Mouse (Mus musculus) liver, embryonic 11.5 days (tissue): ENCODE data around the gene Ptp4a2. TPM values are rescaled to one million over a fixed set of nuclear protein-coding genes. Genes with fewer than 3 reads are reported as not detected.
A peak's percentile ranks its signal among the peaks of the same experiment; 100 is the strongest.
"Not testable (repeated sequence)": the region's sequence is repeated elsewhere in the genome, so short reads cannot be mapped to it uniquely, and the experiment has no call there.

ENCODE experiments used
- ATAC-seq: fragments of 200-750 bp; cut with Nextera tagmentation; replicated peaks from 2 replicates; pipeline ENCODE4 v1.8.0; 2017; ENCODE audit warnings: moderate number of reproducible peaks, mild to moderate bottlenecking, moderate TSS enrichment, moderate library complexity; ENCODE audit not compliant: low FRiP score
- DNase-seq: peaks from one replicate; pipeline ENCODE4 v3.0.0-alpha.2; 2017; ENCODE audit warnings: low spot score
- H3K27ac ChIP-seq: fragments of 300-500 bp; sonication (generic); 2 replicates; pipeline ENCODE4 v1.5.1; 2014; ENCODE audit warnings: mild to moderate bottlenecking, low read depth, low read length, control low read depth
- H3K27me3 ChIP-seq: fragments of 300-500 bp; sonication (generic); replicated peaks from 2 replicates; pipeline ENCODE4 v1.6.1; 2014; ENCODE audit warnings: low read length, mixed read lengths; ENCODE audit not compliant: control insufficient read depth, insufficient read depth
- H3K36me3 ChIP-seq: fragments of 300-500 bp; sonication (generic); 2 replicates; pipeline ENCODE4 v1.6.1; 2014; ENCODE audit warnings: mild to moderate bottlenecking, low read length, moderate library complexity, mixed read lengths; ENCODE audit not compliant: control insufficient read depth, insufficient read depth
- H3K4me1 ChIP-seq: fragments of 300-500 bp; sonication (generic); replicated peaks from 2 replicates; pipeline ENCODE4 v1.6.1; 2014; ENCODE audit warnings: low read length, mixed read lengths; ENCODE audit not compliant: control insufficient read depth, insufficient read depth
- H3K4me2 ChIP-seq: fragments of 300-500 bp; sonication (generic); 2 replicates; pipeline ENCODE4 v1.6.1; 2014; ENCODE audit warnings: mild to moderate bottlenecking, control low read depth, moderate library complexity
- H3K4me3 ChIP-seq: fragments of 300-500 bp; sonication (generic); 2 replicates; pipeline ENCODE4 v1.5.1; 2014; ENCODE audit warnings: low read depth, low read length, control low read depth
- H3K9ac ChIP-seq: fragments of 300-500 bp; sonication (generic); 2 replicates; pipeline ENCODE4 v1.6.1; 2014; ENCODE audit warnings: low read depth, low read length, control low read depth
- H3K9me3 ChIP-seq: fragments of 300-500 bp; sonication (generic); 2 replicates; pipeline ENCODE4 v1.6.1; 2016; ENCODE audit warnings: low read length, inconsistent platforms, mixed read lengths; ENCODE audit not compliant: control insufficient read depth
- WGBS: fragments of 180-500 bp; shearing (Covaris S2); extraction: QIAGEN DNeasy Blood & Tissue Kit; methylation state at CpG from one replicate; pipeline ENCODE4 v1.1.7; 2014; 5-methylcytosine and 5-hydroxymethylcytosine counted together
- polyA plus RNA-seq: library from polyadenylated mRNA; unstranded; fragments of >200 nt; fragmentation: Nextera tagmentation; extraction: Ambion mirVana; gene quantifications from 2 replicates; pipeline ENCODE4 v1.2.1, GENCODE M21; 2014

Ptp4a2 gene
- polyA plus RNA-seq, 1 experiment from 2014 or later: 279 TPM

DNA sequence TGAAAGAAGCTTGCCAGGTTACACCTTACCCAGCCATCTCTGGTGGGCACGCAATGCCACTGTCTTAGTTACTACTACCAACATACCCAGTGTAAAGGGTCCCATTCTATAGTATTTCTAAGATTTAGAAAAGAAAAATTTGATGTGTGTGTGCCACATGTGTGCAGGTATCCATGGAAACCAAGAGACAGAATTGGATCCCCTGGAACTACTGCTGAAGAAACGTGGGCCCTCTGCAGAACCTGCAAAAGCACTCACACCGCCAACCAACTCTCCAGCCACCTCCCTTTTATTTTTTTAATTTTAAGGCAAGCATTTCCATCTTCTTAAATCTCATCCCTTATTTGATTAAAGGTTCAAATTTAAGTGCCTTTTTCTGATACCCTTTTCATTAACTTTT lies 40.8 kb downstream of the Ptp4a2 start:
- Histone ChIP-seq H3K27ac (no peak overlapping the region), H3K27me3 (no peaks in the 10 kb centered on the region), H3K4me1 (peaks cover 19% of the 10 kb centered on the region), H3K4me2 (no peak overlapping the region), H3K9ac (no peak overlapping the region), H3K4me3 (no peak overlapping the region), H3K9me3 (no peaks in the 10 kb centered on the region), H3K36me3 (peaks cover 7% of the 10 kb centered on the region; the same call in 1 of the 2 replicates)
- 90% methylated on average over 3 of the region's 3 CpGs for WGBS
- DNase-seq: no peak
- ATAC-seq: no peak

DNA sequence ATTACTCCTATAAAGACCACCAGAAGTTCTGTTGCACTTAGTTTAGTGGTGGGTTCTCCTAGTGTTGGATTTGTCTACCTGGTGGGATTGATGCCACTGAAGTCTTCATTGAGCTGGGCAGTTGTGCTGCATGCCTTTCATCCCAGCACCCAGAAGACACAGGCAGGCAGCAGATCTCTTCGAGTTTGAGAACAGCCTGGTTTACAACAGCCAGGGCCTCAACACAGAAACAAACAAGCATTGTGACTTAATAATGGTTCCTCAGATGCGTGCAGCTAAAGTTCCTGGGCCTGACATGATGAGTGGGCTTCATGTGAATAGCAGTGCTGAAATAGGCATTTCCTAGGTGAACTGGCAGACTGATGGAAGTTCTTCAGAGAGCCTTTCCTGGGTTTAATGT lies 42.0 kb downstream of the Ptp4a2 start:
- Histone ChIP-seq H3K9ac (no peak overlapping the region), H3K9me3 (no peaks in the 10 kb centered on the region), H3K4me1 (peaks cover 19% of the 10 kb centered on the region), H3K27ac (no peak overlapping the region), H3K27me3 (no peaks in the 10 kb centered on the region), H3K36me3 (peaks cover 6% of the 10 kb centered on the region; the same call in 1 of the 2 replicates), H3K4me2 (no peak overlapping the region), H3K4me3 (no peak overlapping the region)
- no peak for ATAC-seq
- 80% methylated on average over 2 of the region's 2 CpGs for WGBS
- no peak for DNase-seq

DNA sequence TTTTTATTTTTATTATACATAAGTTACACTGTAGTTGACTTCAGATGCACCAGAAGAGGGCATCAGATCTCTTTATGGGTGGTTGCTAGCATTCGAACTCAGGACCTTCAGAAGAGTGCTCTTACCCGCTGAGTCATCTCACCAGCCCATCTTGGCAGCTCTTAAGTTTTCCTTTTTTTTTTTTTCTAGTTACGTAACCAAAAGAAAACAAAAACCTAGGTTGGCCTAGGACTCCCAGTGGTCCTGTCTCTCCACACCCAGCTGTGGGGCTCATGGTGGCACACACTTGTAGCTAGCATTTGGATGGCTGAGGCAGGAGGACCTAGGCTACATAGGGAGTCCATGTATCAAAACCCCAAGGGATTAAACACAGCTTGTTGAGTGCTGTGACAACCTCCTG lies 43.0 kb downstream of the Ptp4a2 start:
- no peak overlapping the region for H3K4me2 ChIP-seq
- ATAC-seq (no peak), DNase-seq (no peak)
- H3K4me3 ChIP-seq: no peak overlapping the region
- 95% methylated on average over 3 of the region's 3 CpGs for WGBS
- H3K4me1 ChIP-seq: peaks cover 19% of the 10 kb centered on the region
- H3K36me3 ChIP-seq: peaks cover under 1% of the 10 kb centered on the region; the same call in 1 of the 2 replicates
- no peak overlapping the region for H3K27ac ChIP-seq
- H3K27me3 ChIP-seq: no peaks in the 10 kb centered on the region
- no peaks in the 10 kb centered on the region for H3K9me3 ChIP-seq
- H3K9ac ChIP-seq: no peak overlapping the region

DNA sequence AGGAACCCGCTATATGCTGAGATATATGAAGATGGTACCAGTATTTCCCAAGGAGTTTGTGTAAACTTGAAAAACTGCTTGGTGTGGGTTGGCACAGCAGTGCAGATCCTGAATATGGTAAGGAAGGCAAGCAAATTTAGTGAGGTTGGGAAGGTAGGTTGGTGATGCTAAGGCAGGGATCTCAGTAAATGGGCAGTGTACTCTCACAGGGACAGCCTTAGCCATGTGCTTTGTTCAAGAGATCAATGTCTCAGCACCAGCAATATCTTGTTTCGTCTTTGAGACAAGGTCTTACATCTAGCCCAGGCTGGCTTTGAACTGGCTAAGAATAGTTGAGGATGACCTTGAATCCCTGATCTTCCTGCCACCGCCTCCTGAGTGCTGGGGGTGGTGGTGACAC lies 43.6 kb downstream of the Ptp4a2 start:
- no peaks in the 10 kb centered on the region for H3K27me3 ChIP-seq
- 0 out of 2 replicates have a peak overlapping the region, but pooled peaks have one; percentile 2 for H3K9ac ChIP-seq
- ATAC-seq (no peak), DNase-seq (no peak)
- no peaks in the 10 kb centered on the region for H3K36me3 ChIP-seq
- no peak overlapping the region for H3K4me3 ChIP-seq
- peaks cover 19% of the 10 kb centered on the region for H3K4me1 ChIP-seq
- no peak overlapping the region for H3K4me2 ChIP-seq
- 79% methylated on average over 3 of the region's 3 CpGs for WGBS
- no peak overlapping the region for H3K27ac ChIP-seq
- no peaks in the 10 kb centered on the region for H3K9me3 ChIP-seq

DNA sequence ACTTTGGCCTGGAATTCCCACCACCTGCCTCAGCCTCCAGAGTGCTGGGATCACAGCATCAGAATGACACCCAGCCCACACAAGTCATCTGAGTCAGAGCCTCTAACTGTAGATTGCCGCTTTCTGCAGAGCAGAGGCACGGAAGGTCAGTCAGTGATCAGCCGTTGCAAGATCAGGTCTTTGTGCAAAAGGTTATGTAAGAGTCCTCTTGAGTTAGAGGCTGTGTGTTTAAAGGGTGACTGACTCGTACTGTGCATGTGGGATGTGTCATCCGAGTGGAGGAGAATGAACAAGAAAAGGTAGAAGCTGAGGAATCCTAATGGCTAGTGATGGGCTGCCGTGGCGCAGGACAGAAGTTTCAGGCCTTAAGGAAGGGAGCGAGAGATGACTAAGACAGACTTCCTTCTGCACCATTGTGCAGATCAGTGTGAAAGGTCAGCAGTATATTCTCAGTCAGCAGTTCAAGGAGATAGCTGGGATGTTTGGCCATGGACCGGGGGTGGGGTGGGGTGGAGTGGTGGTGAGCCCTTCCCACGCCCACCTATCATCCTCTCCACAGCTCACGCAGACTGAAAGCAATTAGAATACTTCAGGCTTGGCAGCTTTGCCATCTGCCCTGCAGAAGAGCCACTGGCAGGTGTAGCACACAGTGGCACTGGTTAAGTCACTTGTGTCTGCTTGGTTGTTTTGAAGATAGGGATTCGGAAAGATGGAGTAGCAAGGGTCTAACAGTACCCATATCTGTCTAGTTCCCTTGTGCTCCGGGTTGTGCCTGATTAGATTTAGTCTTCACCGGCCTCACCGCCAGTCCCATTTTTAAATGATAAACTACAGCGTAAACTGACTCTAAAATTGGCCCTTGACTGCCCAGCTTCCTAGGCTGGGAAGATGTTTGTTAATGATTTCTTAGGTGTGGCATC lies 44.3 kb downstream of the Ptp4a2 start:
- Histone ChIP-seq H3K27ac (0 out of 2 replicates have a peak overlapping the region, but pooled peaks have one; percentile 4), H3K4me1 (peaks cover 19% of the 10 kb centered on the region), H3K4me2 (peak overlapping the region; percentile 24; the same call in 1 of the 2 replicates), H3K9ac (0 out of 2 replicates have a peak overlapping the region, but pooled peaks have one; percentile 2), H3K27me3 (no peaks in the 10 kb centered on the region), H3K9me3 (no peaks in the 10 kb centered on the region), H3K36me3 (no peaks in the 10 kb centered on the region), H3K4me3 (no peak overlapping the region)
- ATAC-seq: peak; percentile 86
- WGBS: 51% methylated on average over 16 of the region's 16 CpGs
- DNase-seq: no peak

DNA sequence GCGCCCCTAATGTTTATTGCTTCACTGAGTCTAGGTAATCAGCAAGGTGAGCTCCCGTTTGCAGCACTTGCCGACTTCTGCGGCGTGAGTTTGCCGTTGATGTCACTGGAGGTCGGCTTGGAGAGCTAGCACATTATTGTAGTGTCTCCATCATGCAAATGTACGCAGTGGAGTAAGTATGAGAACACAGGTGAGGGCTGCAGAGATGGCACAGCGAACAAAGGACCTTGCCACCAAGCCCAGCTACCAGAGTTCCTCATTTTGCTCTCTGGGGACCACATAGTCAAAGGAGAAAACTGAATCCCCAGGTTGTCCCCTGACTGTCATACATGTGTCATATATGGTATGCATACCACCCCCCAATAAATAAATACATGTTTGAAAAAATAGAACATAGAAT lies 49.4 kb downstream of the Ptp4a2 start:
- 91% methylated on average over 9 of the region's 9 CpGs for WGBS
- DNase-seq (no peak), ATAC-seq (no peak)
- Histone ChIP-seq H3K9ac (no peak overlapping the region), H3K4me2 (no peak overlapping the region), H3K9me3 (no peaks in the 10 kb centered on the region), H3K36me3 (no peaks in the 10 kb centered on the region), H3K27ac (no peak overlapping the region), H3K27me3 (no peaks in the 10 kb centered on the region), H3K4me1 (peaks cover 4% of the 10 kb centered on the region), H3K4me3 (no peak overlapping the region)

DNA sequence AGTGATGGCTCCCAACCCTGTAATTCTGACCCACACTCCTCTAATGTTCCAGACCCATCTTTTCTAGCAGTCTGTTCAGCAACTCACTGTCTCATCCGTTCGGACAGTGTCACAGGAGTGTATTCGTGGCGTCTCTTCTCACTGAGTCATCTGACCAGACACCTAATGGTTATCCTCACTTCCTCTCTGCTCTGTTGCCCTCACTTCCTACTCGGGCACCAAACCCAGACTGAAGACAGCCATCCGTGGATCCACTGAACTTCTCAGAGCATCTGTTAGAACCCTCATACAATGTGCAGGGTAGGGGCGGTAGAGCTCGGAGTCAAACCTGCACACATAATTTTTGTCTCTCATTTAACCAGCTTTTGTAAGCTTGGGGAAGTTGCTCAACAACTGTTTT lies 50.4 kb downstream of the Ptp4a2 start:
- 57% methylated on average over 8 of the region's 8 CpGs for WGBS

DNA sequence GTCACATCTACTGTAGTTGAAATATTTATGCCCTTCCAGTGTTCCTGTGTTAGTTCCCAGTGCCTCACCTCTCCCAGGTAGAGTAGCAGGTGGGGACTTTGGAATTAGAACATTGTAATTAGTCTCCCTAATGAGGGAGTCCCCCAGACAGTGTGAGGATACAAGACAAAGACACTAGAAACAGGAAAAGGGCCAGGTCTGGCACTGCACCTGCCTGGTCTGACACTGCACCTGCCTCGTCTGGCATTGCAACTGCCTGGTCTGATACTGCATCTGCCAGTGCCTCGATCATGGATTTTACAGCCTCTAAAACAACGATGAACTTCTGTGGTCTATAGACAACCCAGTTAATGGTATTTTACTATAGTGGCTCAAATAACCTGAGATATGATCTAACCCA lies 51.3 kb downstream of the Ptp4a2 start:
- Histone ChIP-seq H3K36me3 (no peaks in the 10 kb centered on the region), H3K4me3 (no peak overlapping the region), H3K9ac (no peak overlapping the region), H3K9me3 (no peaks in the 10 kb centered on the region), H3K27me3 (no peaks in the 10 kb centered on the region), H3K4me2 (no peak overlapping the region), H3K27ac (no peak overlapping the region), H3K4me1 (no peaks in the 10 kb centered on the region)
- 84% methylated on average over 3 of the region's 3 CpGs for WGBS
- DNase-seq: no peak
- no peak for ATAC-seq

More for the DNA sequence above, 50.4 kb downstream of the Ptp4a2 start:
- H3K9me3 ChIP-seq: no peaks in the 10 kb centered on the region
- no peak overlapping the region for H3K4me2 ChIP-seq
- no peaks in the 10 kb centered on the region for H3K27me3 ChIP-seq
- H3K27ac ChIP-seq: no peak overlapping the region
- no peaks in the 10 kb centered on the region for H3K36me3 ChIP-seq
- no peak overlapping the region for H3K9ac ChIP-seq
- H3K4me3 ChIP-seq: no peak overlapping the region
- H3K4me1 ChIP-seq: no peaks in the 10 kb centered on the region; the same call in 1 of the 2 replicates
- ATAC-seq: no peak
- DNase-seq: no peak

DNA sequence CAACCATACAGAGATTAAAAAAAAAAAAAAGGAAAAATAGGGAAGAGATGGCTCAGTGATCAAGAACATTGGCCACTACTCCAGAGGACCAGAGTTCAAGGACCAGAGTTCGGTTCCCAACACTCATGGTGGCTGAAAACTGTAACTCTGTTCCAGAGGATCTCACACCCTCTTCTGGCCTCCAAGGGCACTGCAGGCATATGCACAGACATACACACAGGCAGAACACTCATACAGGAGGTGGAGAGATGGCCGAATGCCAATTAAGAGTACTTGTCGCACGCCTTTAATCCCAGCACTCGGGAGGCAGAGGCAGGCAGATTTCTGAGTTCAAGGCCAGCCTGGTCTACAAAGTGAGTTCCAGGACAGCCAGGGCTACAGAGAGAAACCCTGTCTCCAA lies 55.2 kb downstream of the Ptp4a2 start:
- H3K4me2 ChIP-seq, H3K4me1 ChIP-seq, DNase-seq, H3K9me3 ChIP-seq, H3K36me3 ChIP-seq, H3K4me3 ChIP-seq, H3K9ac ChIP-seq, H3K27me3 ChIP-seq, H3K27ac ChIP-seq, ATAC-seq: not testable (repeated sequence)
- 96% methylated on average over 5 of the region's 5 CpGs for WGBS
